Mouse (Mus musculus) lung, embryonic 14.5 days (tissue): ENCODE data around the gene Tjp2. TPM values are rescaled to one million over a fixed set of nuclear protein-coding genes. Genes with fewer than 3 reads are reported as not detected.

Experiments used
- ATAC-seq: fragments of 200-750 bp; cut with Nextera tagmentation; 2 replicates; pipeline ENCODE4 v1.8.0; 2017; ENCODE audit warnings: mild to moderate bottlenecking, moderate TSS enrichment, moderate library complexity; ENCODE audit not compliant: insufficient read depth
- DNase-seq: peaks from one replicate; pipeline ENCODE4 v3.0.0-alpha.2; 2015
- H3K27ac ChIP-seq: fragments of 300-500 bp; sonication (generic); 2 replicates; pipeline ENCODE4 v1.5.1; 2014; ENCODE audit warnings: low read depth, mild to moderate bottlenecking, moderate library complexity
- H3K27me3 ChIP-seq: fragments of 300-500 bp; sonication (generic); 2 replicates; pipeline ENCODE4 v1.6.1; 2014; ENCODE audit warnings: low read length, control low read depth; ENCODE audit not compliant: insufficient read depth
- H3K36me3 ChIP-seq: fragments of 300-500 bp; sonication (generic); 2 replicates; pipeline ENCODE4 v1.6.1; 2014; ENCODE audit warnings: control low read depth; ENCODE audit not compliant: insufficient read depth
- H3K4me1 ChIP-seq: fragments of 300-500 bp; sonication (generic); 2 replicates; pipeline ENCODE4 v1.6.1; 2014; ENCODE audit warnings: antibody characterized with exemption, control low read depth; ENCODE audit not compliant: insufficient read depth
- H3K4me2 ChIP-seq: fragments of 300-500 bp; sonication (generic); 2 replicates; pipeline ENCODE4 v1.6.1; 2014; ENCODE audit warnings: mild to moderate bottlenecking
- H3K4me3 ChIP-seq: fragments of 300-500 bp; sonication (generic); 2 replicates; pipeline ENCODE4 v1.5.1; 2014; ENCODE audit warnings: low read depth, low read length
- H3K9ac ChIP-seq: fragments of 300-500 bp; sonication (generic); 2 replicates; pipeline ENCODE4 v1.6.1; 2014
- H3K9me3 ChIP-seq: fragments of 300-500 bp; sonication (generic); 2 replicates; pipeline ENCODE4 v1.6.1; 2016; ENCODE audit warnings: low read depth, low read length, control low read depth
- CTCF ChIP-seq: IDR thresholded peaks from 2 replicates; pipeline ENCODE4 v1.5.1; 2016; ENCODE audit warnings: antibody characterized with exemption, low read depth
- WGBS: fragments of 180-500 bp; shearing (Covaris S2); extraction: QIAGEN DNeasy Blood & Tissue Kit; methylation state at CpG from one replicate; pipeline ENCODE4 v1.1.7; 2014; 5-methylcytosine and 5-hydroxymethylcytosine counted together
- polyA plus RNA-seq: library from polyadenylated mRNA; unstranded; fragments of >200 nt; fragmentation: Nextera tagmentation; extraction: Ambion mirVana; gene quantifications from 2 replicates; pipeline ENCODE4 v1.2.1, GENCODE M21; 2014

Gene Tjp2
- polyA plus RNA-seq, 1 experiment from 2014 or later = 40.0 TPM

DNA sequence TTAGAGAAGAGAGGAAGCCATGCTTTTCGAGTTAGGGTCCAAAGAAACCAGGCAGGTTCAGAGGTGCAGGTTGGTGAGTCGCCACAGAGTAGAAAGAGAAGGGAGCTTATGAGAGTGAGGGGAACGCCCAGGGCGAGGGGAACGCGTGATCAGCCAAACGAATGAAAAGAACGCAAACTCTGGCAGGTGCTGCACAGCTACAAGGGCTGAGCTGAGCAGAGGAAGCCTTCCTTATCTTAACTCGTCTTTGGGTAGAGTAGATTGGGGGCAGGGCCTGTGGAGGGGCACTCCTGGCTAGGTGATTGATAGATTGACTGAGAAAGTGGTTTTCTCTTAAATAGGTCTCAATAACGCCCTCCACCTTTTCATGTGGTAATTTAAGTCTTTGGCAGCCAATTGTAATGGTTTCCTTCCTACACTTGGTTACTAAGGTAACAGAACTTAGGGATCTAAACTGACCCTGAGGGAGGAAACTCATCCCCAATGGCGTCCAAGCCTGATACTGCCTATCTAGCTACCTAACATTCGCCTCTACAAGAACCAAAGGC lies 160.4 kb downstream of the Tjp2 start:
- no peak overlapping the region for H3K27ac ChIP-seq
- TF ChIP-seq CTCF = no peak
- DNase-seq (no peak), ATAC-seq (no peak)
- no peaks in the 10 kb centered on the region for H3K9me3 ChIP-seq
- H3K4me3 ChIP-seq = no peak overlapping the region
- no peak overlapping the region for H3K9ac ChIP-seq
- H3K4me1 ChIP-seq = no peaks in the 10 kb centered on the region
- 49% methylated on average over 12 of the region's 12 CpGs for WGBS
- H3K36me3 ChIP-seq = no peaks in the 10 kb centered on the region
- H3K27me3 ChIP-seq = no peaks in the 10 kb centered on the region
- no peak overlapping the region for H3K4me2 ChIP-seq

DNA sequence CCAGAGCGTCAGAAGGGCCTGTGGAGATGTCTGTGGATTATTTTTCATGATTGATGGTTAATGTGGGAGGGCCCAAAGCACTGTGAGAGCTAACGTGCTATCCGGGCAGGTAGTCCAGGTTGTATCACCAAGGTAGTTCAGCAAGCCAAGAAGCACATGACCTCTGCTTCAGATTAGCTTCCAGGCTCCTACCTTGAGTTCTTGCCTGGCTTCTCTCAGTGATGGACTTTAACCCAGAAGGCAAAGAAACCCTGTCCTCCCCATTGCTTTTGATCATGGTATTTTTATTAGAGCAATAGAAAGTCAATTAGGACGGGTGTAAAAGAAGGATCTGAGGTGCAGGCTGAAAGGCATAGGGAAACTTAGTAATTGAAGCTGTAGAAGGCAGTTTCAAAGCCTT lies 161.2 kb downstream of the Tjp2 start:
- DNase-seq = no peak
- Histone ChIP-seq H3K27me3 (no peaks in the 10 kb centered on the region), H3K36me3 (no peaks in the 10 kb centered on the region), H3K4me1 (no peaks in the 10 kb centered on the region), H3K27ac (no peak overlapping the region), H3K4me3 (no peak overlapping the region), H3K9ac (no peak overlapping the region), H3K9me3 (no peaks in the 10 kb centered on the region), H3K4me2 (no peak overlapping the region)
- 70% methylated on average over 4 of the region's 4 CpGs for WGBS
- ATAC-seq = no peak
- no peak for TF ChIP-seq CTCF

DNA sequence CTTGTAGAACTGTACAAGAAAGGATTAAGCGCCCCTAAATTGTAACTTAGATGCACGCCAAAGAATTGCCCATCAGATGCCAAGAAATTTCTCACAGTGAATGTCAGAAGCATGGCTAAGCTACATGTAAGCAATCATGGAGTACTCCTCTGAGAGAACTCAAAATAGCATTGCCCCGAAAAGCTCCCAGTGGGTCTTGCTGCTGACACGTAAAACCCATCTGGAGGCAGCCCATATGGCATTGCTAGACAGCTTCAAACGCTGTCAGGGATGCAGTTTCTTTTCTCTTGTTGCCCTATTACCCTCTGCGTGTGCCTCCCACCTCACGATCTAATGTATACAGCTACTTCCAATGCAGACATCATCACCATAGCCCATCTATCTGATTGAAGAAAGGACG lies 166.0 kb downstream of the Tjp2 start:
- TF ChIP-seq CTCF = no peak
- no peak overlapping the region for H3K4me3 ChIP-seq
- WGBS = 48% methylated on average over 8 of the region's 8 CpGs
- H3K4me2 ChIP-seq = no peak overlapping the region
- no peaks in the 10 kb centered on the region for H3K36me3 ChIP-seq
- DNase-seq (peak; percentile 65), ATAC-seq (peak; percentile 7; the same call in 1 of the 2 replicates)
- peaks cover 14% of the 10 kb centered on the region for H3K4me1 ChIP-seq
- no peak overlapping the region for H3K9ac ChIP-seq
- peak overlapping the region; percentile 18; the same call in 1 of the 2 replicates for H3K27ac ChIP-seq
- no peaks in the 10 kb centered on the region for H3K27me3 ChIP-seq
- H3K9me3 ChIP-seq = no peaks in the 10 kb centered on the region

DNA sequence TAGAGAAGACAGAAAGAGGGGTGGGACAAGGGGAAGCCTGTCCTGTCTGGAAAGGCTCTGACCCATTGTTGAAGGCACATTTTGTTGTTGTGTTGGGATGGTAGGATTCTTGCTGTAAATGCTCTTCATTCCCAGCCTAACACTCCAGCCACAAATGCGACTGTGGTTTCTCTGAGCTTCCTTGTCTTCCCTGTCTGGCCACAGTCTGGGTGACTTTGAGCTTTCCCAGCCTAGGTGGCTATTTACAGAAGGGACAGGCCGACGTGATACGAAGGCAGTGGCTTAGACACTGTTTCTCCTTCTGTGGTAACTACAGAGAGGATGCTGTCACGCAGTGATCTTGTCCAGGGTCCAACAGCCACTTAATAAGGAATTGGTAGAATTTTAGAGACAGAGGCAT lies 166.8 kb downstream of the Tjp2 start:
- TF ChIP-seq CTCF = no peak
- no peaks in the 10 kb centered on the region for H3K36me3 ChIP-seq
- 47% methylated on average over 5 of the region's 5 CpGs for WGBS
- H3K27me3 ChIP-seq = no peaks in the 10 kb centered on the region
- no peak overlapping the region for H3K9ac ChIP-seq
- H3K4me3 ChIP-seq = no peak overlapping the region
- H3K4me2 ChIP-seq = no peak overlapping the region
- 0 out of 2 replicates have a peak overlapping the region, but pooled peaks have one; percentile 30 for H3K27ac ChIP-seq
- no peaks in the 10 kb centered on the region for H3K9me3 ChIP-seq
- peaks cover 19% of the 10 kb centered on the region for H3K4me1 ChIP-seq
- ATAC-seq (0 out of 2 replicates have a peak, but pooled peaks have one; percentile 37), DNase-seq (peak; percentile 57)

DNA sequence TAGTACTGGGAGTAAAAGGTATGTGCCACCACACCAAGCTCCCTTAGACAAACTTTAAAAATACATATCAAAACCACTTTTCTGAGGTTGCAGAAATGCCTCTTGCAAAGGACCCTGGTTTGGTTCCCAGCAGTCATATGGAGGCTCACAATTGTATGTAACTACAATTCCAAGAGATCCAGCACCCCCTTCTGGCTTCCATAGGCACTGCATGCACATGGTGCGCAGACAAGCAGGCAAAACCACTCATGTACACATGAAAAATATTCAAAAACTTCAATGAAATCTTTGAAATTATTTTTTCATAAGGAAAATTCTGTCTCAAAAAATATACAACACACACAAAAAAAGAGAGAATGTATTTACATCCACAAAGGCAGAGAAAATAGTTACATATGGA lies 167.9 kb downstream of the Tjp2 start:
- no peak overlapping the region for H3K9ac ChIP-seq
- H3K4me3 ChIP-seq = no peak overlapping the region
- no peak overlapping the region for H3K27ac ChIP-seq
- H3K4me1 ChIP-seq = peaks cover 19% of the 10 kb centered on the region
- ATAC-seq (no peak), DNase-seq (no peak)
- H3K27me3 ChIP-seq = no peaks in the 10 kb centered on the region
- no peaks in the 10 kb centered on the region for H3K36me3 ChIP-seq
- no peak overlapping the region for H3K4me2 ChIP-seq
- TF ChIP-seq CTCF = peak; percentile 32
- H3K9me3 ChIP-seq = no peaks in the 10 kb centered on the region
- 100% methylated on average over 1 of the region's 1 CpGs for WGBS

DNA sequence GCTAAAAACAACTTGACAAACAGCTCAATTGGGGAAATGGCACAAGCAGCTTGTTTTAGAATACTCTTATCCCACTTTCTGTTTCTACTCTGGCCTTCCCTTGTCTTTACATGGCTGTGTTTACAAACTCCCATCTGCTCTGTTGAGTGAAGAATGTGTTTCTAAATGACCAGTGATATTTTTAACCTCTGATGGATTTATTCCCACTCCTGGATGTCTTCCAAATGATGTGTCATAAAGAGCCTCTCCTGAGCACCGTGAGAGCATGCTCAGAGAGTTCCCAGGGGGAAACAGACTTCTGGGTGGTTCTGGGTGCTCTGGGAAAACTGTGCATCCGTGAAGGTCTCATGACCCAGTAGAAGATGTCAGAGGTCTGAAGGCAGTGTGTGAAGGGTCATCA lies 169.9 kb downstream of the Tjp2 start:
- DNase-seq = peak; percentile 92
- H3K9me3 ChIP-seq = no peaks in the 10 kb centered on the region
- no peaks in the 10 kb centered on the region for H3K36me3 ChIP-seq
- peak overlapping the region; percentile 68; the same call in 1 of the 2 replicates for H3K27ac ChIP-seq
- H3K9ac ChIP-seq = no peak overlapping the region
- 26% methylated on average over 2 of the region's 2 CpGs for WGBS
- H3K4me1 ChIP-seq = peaks cover 19% of the 10 kb centered on the region
- peak; percentile 76 for ATAC-seq
- H3K4me3 ChIP-seq = no peak overlapping the region
- H3K4me2 ChIP-seq = peak overlapping the region; percentile 29; the same call in 1 of the 2 replicates
- TF ChIP-seq CTCF = no peak
- no peaks in the 10 kb centered on the region for H3K27me3 ChIP-seq

DNA sequence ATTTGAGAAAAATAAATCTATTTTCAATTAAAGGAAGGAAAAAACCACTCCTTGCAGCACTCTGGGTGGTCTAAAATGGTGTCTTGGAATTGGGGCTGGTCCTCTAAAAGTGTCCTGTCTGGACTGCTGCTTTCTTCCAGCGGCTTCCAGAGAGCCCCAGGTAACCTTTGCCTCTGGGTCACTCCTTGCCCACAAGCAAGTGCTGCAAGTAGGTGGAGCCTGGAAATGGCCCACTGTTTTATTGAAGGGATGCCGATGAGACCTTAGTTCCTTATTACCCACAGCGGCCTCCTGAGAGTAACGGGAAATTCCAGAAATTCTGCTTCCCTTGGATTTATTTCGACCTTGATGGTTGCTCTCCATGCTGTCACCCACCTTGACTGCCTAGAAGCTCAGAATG lies 170.6 kb downstream of the Tjp2 start:
- H3K4me3 ChIP-seq = no peak overlapping the region
- no peak overlapping the region for H3K9ac ChIP-seq
- no peaks in the 10 kb centered on the region for H3K9me3 ChIP-seq
- no peaks in the 10 kb centered on the region for H3K27me3 ChIP-seq
- DNase-seq = peak; percentile 37
- no peaks in the 10 kb centered on the region for H3K36me3 ChIP-seq
- WGBS = 39% methylated on average over 5 of the region's 5 CpGs
- peaks cover 22% of the 10 kb centered on the region for H3K4me1 ChIP-seq
- H3K4me2 ChIP-seq = peak overlapping the region; percentile 29
- ATAC-seq = no peak
- TF ChIP-seq CTCF = no peak
- peak overlapping the region; percentile 51 for H3K27ac ChIP-seq
